Mouse (Mus musculus): ENCODE measurements around the gene Fam83g.
"Not testable (repeated sequence)": the region's sequence is repeated elsewhere in the genome, so short reads cannot be mapped to it uniquely, and the experiment has no call there.

GRCm38 (mm10) chr11:61636309-61636708 lies 47.6 kb upstream of the Fam83g start:
- TF ChIP-seq POLR2A, CTCF (IDR thresholded peaks at IDR 0.05; ENCODE audit: insufficient read depth, low read depth, low read length): not testable (repeated sequence)
